Mouse (Mus musculus): ENCODE results near the gene Klhl30.

GRCm38 (mm10) chr1:91313251-91313650, 37.6 kb upstream of the Klhl30 start:
- TF ChIP-seq FLI1 (IDR thresholded peaks at IDR 0.05; ENCODE audit: low read length): no peak
- TF ChIP-seq GATA1 (IDR thresholded peaks at IDR 0.05; ENCODE audit: borderline replicate concordance, low read length): no peak
